Comparison of ENCODE assay signal across 11 mouse cellular contexts in the genomic region with DNA sequence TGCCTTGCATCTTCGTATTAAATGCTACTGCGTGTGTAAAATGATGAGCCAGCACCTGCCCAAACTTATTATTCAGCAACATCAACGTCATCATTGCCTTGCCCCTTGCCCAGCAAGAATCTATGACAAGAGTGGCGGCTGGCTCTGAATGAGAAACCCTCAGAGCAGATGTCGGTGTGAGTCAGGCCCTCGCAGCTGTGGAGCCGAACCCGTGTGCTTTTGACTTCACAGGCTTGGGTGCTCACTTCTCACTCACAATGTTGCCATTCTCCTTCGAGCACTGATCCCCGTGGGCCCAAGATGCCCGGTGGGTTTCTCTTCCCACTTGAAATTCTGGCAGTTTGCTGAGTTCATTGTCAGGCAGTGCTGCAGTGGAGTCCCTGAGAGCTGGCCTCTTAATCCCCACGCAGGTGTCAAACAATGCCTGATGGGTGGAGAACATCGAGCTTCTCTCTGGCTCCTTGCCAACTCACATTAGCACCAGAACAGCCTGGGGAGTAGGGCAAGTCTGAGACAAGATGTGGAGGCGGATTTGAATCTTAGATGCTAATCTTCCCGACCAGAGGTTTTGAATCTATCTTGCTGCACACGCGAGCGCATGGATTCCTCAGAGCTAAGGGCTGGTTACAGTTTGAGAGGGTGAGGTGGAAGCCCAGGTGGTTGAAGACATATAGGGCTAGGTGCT.
DNase-seq lines count a peak whose midpoint lies in the region; ATAC-seq and TF ChIP-seq lines count a peak whose summit lies in the region.
"Had no signal": no experiment of that assay in that cellular context is flagged by ENCODE, and none has a peak within 500 bp of the region (broad histone marks: within the 10 kb centered on the region; RNA-seq: fewer than 3 reads in every experiment).

No protein-coding gene starts in this region.

- no peak overlapping the region for H3K4me2 ChIP-seq in midbrain, embryonic 11.5 days
- H3K4me2 ChIP-seq in midbrain, embryonic 16.5 days (ENCODE audit: low read length) = no peak overlapping the region
- H3K4me2 ChIP-seq in heart, embryonic 12.5 days = no peak overlapping the region
- H3K4me2 ChIP-seq: neural tube, embryonic 12.5 days had no signal

- TF ChIP-seq EP300 in heart, adult 2 months (IDR thresholded peaks at IDR 0.05; ENCODE audit: insufficient read depth, low read depth, low read length) = no peak

- H3K27ac ChIP-seq in midbrain, embryonic 11.5 days (ENCODE audit: low read depth, low read length) = no peak overlapping the region
- H3K27ac ChIP-seq in midbrain, embryonic 16.5 days (ENCODE audit: low read length) = no peak overlapping the region
- H3K27ac ChIP-seq in heart, adult 2 months = no peak overlapping the region
- no peak overlapping the region for H3K27ac ChIP-seq in heart, embryonic 12.5 days (ENCODE audit: poor library complexity, severe bottlenecking)
- H3K27ac ChIP-seq: neural tube, embryonic 12.5 days had no signal

- H3K9me3 ChIP-seq in midbrain, embryonic 11.5 days (ENCODE audit: control insufficient read depth, low read length) = peaks cover 14% of the 10 kb centered on the region
- peaks cover 10% of the 10 kb centered on the region; the same call in 1 of the 2 replicates for H3K9me3 ChIP-seq in midbrain, embryonic 16.5 days (replicated peaks; ENCODE audit: control insufficient read depth, low read length, poor library complexity, severe bottlenecking)
- peaks cover 19% of the 10 kb centered on the region for H3K9me3 ChIP-seq in heart, embryonic 12.5 days (replicated peaks)

- H3K4me1 ChIP-seq in midbrain, embryonic 11.5 days (ENCODE audit: control insufficient read depth, insufficient read depth, low read length) = 0 out of 2 replicates have a peak, but pooled peaks cover 3% of the 10 kb centered on the region
- peaks cover 3% of the 10 kb centered on the region; the same call in 1 of the 2 replicates for H3K4me1 ChIP-seq in midbrain, embryonic 16.5 days (ENCODE audit: control insufficient read depth, insufficient read depth, low read length)
- no peaks in the 10 kb centered on the region for H3K4me1 ChIP-seq in heart, adult 2 months (ENCODE audit: control insufficient read depth, insufficient read depth, low read length)
- H3K4me1 ChIP-seq in heart, embryonic 12.5 days (replicated peaks) = no peaks in the 10 kb centered on the region
- H3K4me1 ChIP-seq: neural tube, embryonic 12.5 days had no signal

- H3K4me3 ChIP-seq in midbrain, embryonic 11.5 days (ENCODE audit: low read depth, low read length) = no peak overlapping the region
- H3K4me3 ChIP-seq in midbrain, embryonic 16.5 days (ENCODE audit: low read depth, low read length) = no peak overlapping the region
- no peak overlapping the region for H3K4me3 ChIP-seq in heart, adult 2 months
- no peak overlapping the region for H3K4me3 ChIP-seq in heart, embryonic 12.5 days
- H3K4me3 ChIP-seq: neural tube, embryonic 12.5 days had no signal

- TF ChIP-seq POLR2A in heart, adult 2 months (IDR thresholded peaks at IDR 0.05; ENCODE audit: insufficient read depth, low read depth, low read length) = no peak

- intact Hi-C loops in heart, adult 2 months (cut with DNase I) = no loop called here

- WGBS in midbrain, embryonic 11.5 days = 63% methylated on average over 18 of the region's 18 CpGs
- WGBS in midbrain, embryonic 16.5 days = 34% methylated on average over 18 of the region's 18 CpGs
- WGBS in heart, adult 2 months = 69% methylated on average over 18 of the region's 18 CpGs
- 67% methylated on average over 18 of the region's 18 CpGs for WGBS in heart, embryonic 12.5 days

- no peak overlapping the region for H3K9ac ChIP-seq in midbrain, embryonic 11.5 days (ENCODE audit: low read length)
- no peak overlapping the region for H3K9ac ChIP-seq in midbrain, embryonic 16.5 days (ENCODE audit: low read depth, low read length)
- no peak overlapping the region for H3K9ac ChIP-seq in heart, adult 2 months (ENCODE audit: low read depth, low read length)
- no peak overlapping the region for H3K9ac ChIP-seq in heart, embryonic 12.5 days
- H3K9ac ChIP-seq: neural tube, embryonic 12.5 days had no signal

- H3K27me3 ChIP-seq in midbrain, embryonic 11.5 days (ENCODE audit: control insufficient read depth, insufficient read depth, low read length) = no peaks in the 10 kb centered on the region
- H3K27me3 ChIP-seq in midbrain, embryonic 16.5 days (ENCODE audit: control insufficient read depth, insufficient read depth, low read depth, low read length) = no peaks in the 10 kb centered on the region
- no peaks in the 10 kb centered on the region for H3K27me3 ChIP-seq in heart, adult 2 months (ENCODE audit: control insufficient read depth, insufficient read depth, low read length)
- no peaks in the 10 kb centered on the region for H3K27me3 ChIP-seq in heart, embryonic 12.5 days (replicated peaks)
- H3K27me3 ChIP-seq: neural tube, embryonic 12.5 days had no signal

- TF ChIP-seq CTCF in heart, adult 2 months (IDR thresholded peaks at IDR 0.05) = no peak

- DNase-seq in midbrain, embryonic 11.5 days (ENCODE audit: low spot score, missing footprints) = peak; percentile 83
- peak; percentile 41 to 42 for DNase-seq in cerebellum, postnatal 10 days
- DNase-seq in retina, postnatal 1 day = peak; percentile 78
- no peak for DNase-seq in adrenal gland, adult 18-20 months (ENCODE audit: low spot score in 2 of 2)
- DNase-seq in heart, adult 2 months = no peak
- DNase-seq: heart, postnatal 14 days; lung, adult 2 months had no signal

- no peaks in the 10 kb centered on the region for H3K36me3 ChIP-seq in midbrain, embryonic 11.5 days (ENCODE audit: control insufficient read depth, insufficient read depth, low read length)
- H3K36me3 ChIP-seq in midbrain, embryonic 16.5 days (ENCODE audit: control insufficient read depth, insufficient read depth, low read length) = no peaks in the 10 kb centered on the region
- H3K36me3 ChIP-seq in heart, adult 2 months (ENCODE audit: control insufficient read depth, insufficient read depth, low read length) = no peaks in the 10 kb centered on the region
- H3K36me3 ChIP-seq in heart, embryonic 12.5 days = no peaks in the 10 kb centered on the region
- H3K36me3 ChIP-seq: neural tube, embryonic 12.5 days had no signal

- no peaks in the 10 kb centered on the region for H3K79me2 ChIP-seq in heart, adult 2 months (replicated peaks; ENCODE audit: control insufficient read depth, insufficient read depth, low read length)

- ATAC-seq in midbrain, embryonic 11.5 days (ENCODE audit: low FRiP score) = no peak
- no peak; the same call in 1 of the 2 replicates for ATAC-seq in midbrain, embryonic 16.5 days
- peak; percentile 69 for ATAC-seq in frontal cortex, adult (ENCODE audit: low TSS enrichment)
- ATAC-seq in heart, embryonic 12.5 days (ENCODE audit: insufficient number of reproducible peaks, low FRiP score) = no peak

Comparison
In these comparisons a context has a peak if more than half of its experiments do, and no peak if none do; other contexts are left out.
1. DNase-seq: peak in midbrain, embryonic 11.5 days (single experiment), cerebellum, postnatal 10 days (2 of 2) and retina, postnatal 1 day (single experiment); none in adrenal gland, adult 18-20 months (0 of 2) and heart, adult 2 months (0 of 2).